Mouse (Mus musculus) hindbrain, embryonic 10.5 days (tissue): ENCODE data around the gene Oscp1. TPM values are rescaled to one million over a fixed set of nuclear protein-coding genes. Genes with fewer than 3 reads are reported as not detected.

Experiments used
- DNase-seq: peaks from one replicate; pipeline ENCODE4 v3.0.0-alpha.2; 2017; ENCODE audit warnings: low spot score
- H3K27ac ChIP-seq: fragments of 300-500 bp; sonication (generic); 2 replicates; pipeline ENCODE4 v1.5.1; 2016; ENCODE audit warnings: mild to moderate bottlenecking, moderate library complexity
- H3K27me3 ChIP-seq: fragments of 300-500 bp; sonication (generic); 2 replicates; pipeline ENCODE4 v1.6.1; 2016; ENCODE audit warnings: mild to moderate bottlenecking; ENCODE audit not compliant: poor library complexity, insufficient read depth, severe bottlenecking
- H3K36me3 ChIP-seq: fragments of 300-500 bp; sonication (generic); 2 replicates; pipeline ENCODE4 v1.6.1; 2016; ENCODE audit warnings: mild to moderate bottlenecking, moderate library complexity
- H3K4me1 ChIP-seq: fragments of 300-500 bp; sonication (generic); replicated peaks from 2 replicates; pipeline ENCODE4 v1.6.1; 2016; ENCODE audit warnings: mild to moderate bottlenecking
- H3K4me3 ChIP-seq: fragments of 300-500 bp; sonication (generic); 2 replicates; pipeline ENCODE4 v1.5.1; 2016; ENCODE audit warnings: mild to moderate bottlenecking, moderate library complexity
- H3K9me3 ChIP-seq: fragments of 300-500 bp; sonication (generic); 2 replicates; pipeline ENCODE4 v1.6.1; 2016; ENCODE audit warnings: mild to moderate bottlenecking, moderate library complexity
- WGBS: fragments of 180-500 bp; shearing (Covaris S2); methylation state at CpG from one replicate; pipeline ENCODE4 v1.1.7; 2016; 5-methylcytosine and 5-hydroxymethylcytosine counted together
- polyA plus RNA-seq: library from polyadenylated mRNA; unstranded; fragments of >200 nt; fragmentation: Nextera tagmentation; extraction: Ambion mirVana; gene quantifications from 2 replicates; pipeline ENCODE4 v1.2.1, GENCODE M21; 2016

The Oscp1 gene
- polyA plus RNA-seq, 1 experiment from 2014 or later, result 30.9 TPM

DNA sequence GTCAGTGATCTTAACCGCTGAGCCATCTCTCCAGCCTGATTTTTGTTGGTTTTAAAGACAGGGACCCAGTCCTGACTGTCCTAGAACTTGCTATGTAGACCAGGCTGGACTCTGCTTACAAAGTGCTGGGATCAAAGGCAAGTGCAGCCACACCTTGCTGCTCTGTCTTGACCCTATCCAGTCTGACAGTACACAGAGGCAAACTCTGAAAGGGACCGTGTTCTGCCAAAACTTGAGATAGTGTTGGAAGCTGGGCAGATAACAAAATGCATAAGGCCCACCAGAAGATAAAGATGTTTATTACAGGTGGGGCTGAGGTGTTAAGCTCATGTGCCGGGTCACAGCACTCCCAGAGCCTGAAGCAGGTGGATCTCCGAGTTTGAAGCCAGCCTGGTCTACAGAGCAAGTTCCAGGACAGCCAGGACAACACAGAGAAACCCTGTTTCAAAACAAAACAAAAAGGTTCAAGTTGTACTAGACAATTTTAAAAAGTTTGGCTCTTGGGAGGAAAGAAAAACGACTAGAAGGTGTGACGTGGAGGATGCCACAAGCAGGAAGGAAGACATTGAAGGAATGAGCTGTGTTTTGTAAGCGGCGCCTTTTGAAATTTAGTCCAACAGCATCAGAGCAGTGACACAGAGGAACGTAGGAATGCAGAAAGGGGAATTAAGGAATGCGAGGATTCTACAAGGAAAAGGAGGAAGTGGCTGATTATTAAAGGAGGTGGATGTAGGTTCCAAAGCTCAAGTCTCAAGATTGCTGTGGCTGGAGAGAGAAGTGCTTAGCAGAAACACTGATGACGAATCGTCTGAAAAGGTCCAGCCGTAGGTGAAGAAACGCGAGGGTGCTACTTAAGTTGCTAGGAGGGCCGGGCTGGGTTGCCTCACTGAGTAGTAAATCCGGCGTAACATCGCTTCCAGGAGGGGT, 895 bp upstream of the Oscp1 start:
- Histone ChIP-seq H3K36me3 (peaks cover 42% of the 10 kb centered on the region), H3K9me3 (no peaks in the 10 kb centered on the region), H3K4me3 (peak overlapping the region; percentile 76), H3K27ac (peak overlapping the region; percentile 88), H3K27me3 (no peaks in the 10 kb centered on the region), H3K4me1 (peaks cover 24% of the 10 kb centered on the region)
- DNase-seq, result no peak
- 17% methylated on average over 19 of the region's 19 CpGs for WGBS

DNA sequence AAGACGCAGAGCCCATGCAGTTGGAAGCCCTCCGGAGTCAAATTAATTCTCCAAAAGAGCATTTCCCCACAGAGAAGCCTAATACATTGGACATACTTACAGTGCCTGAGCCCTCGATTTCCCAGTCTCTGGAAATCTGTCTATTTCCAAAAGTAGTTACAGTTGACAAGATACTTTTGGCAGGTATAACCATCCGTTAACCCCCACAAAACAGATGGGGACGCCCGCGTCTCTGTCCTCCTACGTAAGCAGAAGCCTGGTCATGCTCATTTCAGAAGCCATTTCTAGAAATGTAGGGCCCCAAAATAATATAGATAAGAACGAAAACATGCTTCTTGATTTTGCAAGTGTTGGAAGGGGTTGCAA, 615 bp downstream of the Oscp1 start:
- 43% methylated on average over 9 of the region's 9 CpGs for WGBS
- peaks cover 24% of the 10 kb centered on the region for H3K4me1 ChIP-seq
- no peaks in the 10 kb centered on the region for H3K27me3 ChIP-seq
- no peak for DNase-seq
- H3K9me3 ChIP-seq, result no peaks in the 10 kb centered on the region
- H3K27ac ChIP-seq, result peak overlapping the region; percentile 88
- H3K36me3 ChIP-seq, result peaks cover 28% of the 10 kb centered on the region
- H3K4me3 ChIP-seq, result peak overlapping the region; percentile 76

DNA sequence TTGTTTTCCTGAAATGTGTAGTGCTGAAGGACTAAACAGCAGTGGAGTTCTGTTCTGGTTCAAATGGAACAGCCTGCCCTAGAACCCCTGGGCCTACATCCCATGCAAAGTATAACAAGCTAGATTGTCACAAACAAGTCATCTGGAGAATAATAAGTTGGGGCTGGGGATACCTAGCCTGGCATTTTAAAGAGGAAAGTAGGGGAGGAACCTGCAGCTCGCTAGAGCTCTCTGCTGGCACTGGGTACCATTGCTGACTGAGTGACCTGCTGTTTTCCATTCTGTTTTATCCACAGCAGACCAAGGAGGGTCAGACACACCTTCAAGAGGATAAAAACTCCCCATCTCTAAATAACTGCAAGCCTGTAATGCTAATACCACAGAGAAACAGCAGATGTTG, 4.5 kb downstream of the Oscp1 start:
- H3K4me1 ChIP-seq, result peaks cover 15% of the 10 kb centered on the region
- H3K36me3 ChIP-seq, result no peaks in the 10 kb centered on the region
- no peak overlapping the region for H3K4me3 ChIP-seq
- H3K27me3 ChIP-seq, result no peaks in the 10 kb centered on the region
- no peak overlapping the region for H3K27ac ChIP-seq
- H3K9me3 ChIP-seq, result no peaks in the 10 kb centered on the region
- DNase-seq, result no peak
- WGBS, result 54% methylated on average over 1 of the region's 1 CpGs

DNA sequence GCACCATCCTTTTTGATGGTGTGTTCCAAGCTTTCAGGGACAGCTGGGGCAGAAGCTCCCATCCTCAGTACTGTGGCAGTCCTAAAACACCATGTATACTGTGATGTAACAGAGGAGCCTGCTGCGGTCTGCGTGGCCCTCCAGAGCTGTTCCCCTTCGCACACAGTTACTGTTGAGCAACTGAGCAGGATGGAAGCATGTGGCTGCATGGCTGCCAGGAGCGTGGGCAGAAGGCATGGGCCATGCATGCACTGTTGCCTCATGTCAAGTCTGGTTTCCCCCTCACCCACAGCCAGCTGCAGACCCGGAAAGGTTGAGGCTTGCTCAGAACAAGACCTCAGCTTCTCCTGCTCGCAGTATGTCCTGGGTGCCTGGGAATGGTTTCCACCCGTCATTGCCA, 6.9 kb downstream of the Oscp1 start:
- no peaks in the 10 kb centered on the region for H3K27me3 ChIP-seq
- H3K36me3 ChIP-seq, result peaks cover 2% of the 10 kb centered on the region; the same call in 1 of the 2 replicates
- H3K4me3 ChIP-seq, result no peak overlapping the region
- DNase-seq, result no peak
- no peak overlapping the region for H3K27ac ChIP-seq
- 86% methylated on average over 7 of the region's 7 CpGs for WGBS
- H3K9me3 ChIP-seq, result no peaks in the 10 kb centered on the region
- H3K4me1 ChIP-seq, result 0 out of 2 replicates have a peak, but pooled peaks cover 4% of the 10 kb centered on the region

DNA sequence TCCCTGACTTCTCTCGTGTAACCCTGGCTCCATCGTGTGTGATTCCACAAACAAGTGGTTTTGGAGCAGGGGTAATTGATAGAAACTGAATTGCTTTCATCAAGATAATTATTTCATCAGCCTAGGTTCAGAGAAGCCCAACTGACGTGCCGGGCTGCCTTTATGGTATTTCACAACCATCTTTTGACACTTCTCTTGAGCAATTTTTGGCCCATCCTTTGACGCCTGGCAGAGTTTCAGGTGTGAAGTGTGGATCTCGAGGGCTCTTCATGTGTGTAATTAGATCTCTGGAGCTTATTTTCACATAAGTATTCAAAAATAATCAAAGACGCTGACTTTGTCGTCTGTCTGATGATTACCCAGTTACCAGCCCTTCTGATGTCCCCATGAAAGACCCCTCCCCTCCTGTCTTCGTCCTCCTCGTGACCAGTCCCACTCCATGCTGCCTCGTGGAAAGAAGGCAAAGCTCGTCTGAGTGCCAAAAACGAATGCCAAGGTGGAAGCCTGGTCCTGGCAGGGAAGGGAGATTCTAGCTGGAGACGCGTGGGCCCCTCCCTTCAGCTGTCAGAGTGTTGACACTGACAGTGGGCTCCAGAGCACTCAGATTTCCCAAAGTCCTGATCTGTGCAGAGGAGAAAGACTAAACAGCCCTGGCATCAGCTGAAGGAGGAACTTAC, 9.2 kb downstream of the Oscp1 start:
- Histone ChIP-seq H3K4me1 (no peaks in the 10 kb centered on the region), H3K9me3 (no peaks in the 10 kb centered on the region), H3K4me3 (no peak overlapping the region), H3K27me3 (no peaks in the 10 kb centered on the region), H3K36me3 (peaks cover 2% of the 10 kb centered on the region; the same call in 1 of the 2 replicates), H3K27ac (no peak overlapping the region)
- 82% methylated on average over 15 of the region's 15 CpGs for WGBS
- DNase-seq, result no peak

DNA sequence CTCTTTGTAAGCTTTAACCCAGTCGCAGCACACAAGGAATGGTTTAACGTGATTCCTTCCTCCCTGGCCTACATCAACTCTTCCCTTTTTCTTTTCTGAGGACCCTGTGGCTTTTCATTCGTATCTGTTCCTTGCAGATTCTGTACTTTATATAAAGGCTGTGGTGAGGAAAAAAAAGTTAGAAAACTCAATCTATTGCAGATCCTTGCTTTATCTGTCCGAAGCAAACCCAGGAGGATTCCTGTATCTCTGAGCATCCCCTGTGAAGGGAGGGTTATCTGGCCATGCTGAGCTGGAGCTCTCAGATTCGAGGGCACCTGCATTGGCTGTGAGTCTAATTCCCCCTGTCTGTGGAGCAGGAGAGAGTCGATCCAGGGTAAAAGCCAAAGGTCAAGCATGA, 10.5 kb downstream of the Oscp1 start:
- 91% methylated on average over 6 of the region's 6 CpGs for WGBS
- no peaks in the 10 kb centered on the region for H3K4me1 ChIP-seq
- no peak overlapping the region for H3K4me3 ChIP-seq
- no peaks in the 10 kb centered on the region for H3K9me3 ChIP-seq
- peaks cover 6% of the 10 kb centered on the region for H3K36me3 ChIP-seq
- no peak for DNase-seq
- H3K27me3 ChIP-seq, result no peaks in the 10 kb centered on the region
- H3K27ac ChIP-seq, result no peak overlapping the region

DNA sequence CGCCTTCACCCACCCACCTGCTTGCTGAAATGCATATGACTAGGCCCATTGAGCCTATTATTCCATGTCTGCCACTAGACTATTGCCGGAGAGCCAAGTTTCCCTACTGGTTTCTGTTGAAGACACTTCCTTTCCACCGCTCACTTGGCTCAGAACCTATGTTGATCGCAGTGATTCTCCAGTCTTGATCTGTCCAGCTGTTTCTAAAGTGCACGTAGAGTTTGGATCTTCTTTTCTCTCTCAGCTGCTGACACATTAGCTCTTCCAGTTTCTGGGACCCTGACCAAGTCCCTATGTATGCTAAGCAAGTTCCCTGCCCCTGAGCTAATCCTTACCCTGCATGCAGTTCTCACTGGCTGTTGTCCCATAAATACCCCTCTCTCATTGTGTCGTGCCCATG, 19.5 kb downstream of the Oscp1 start:
- H3K4me1 ChIP-seq, result no peaks in the 10 kb centered on the region
- no peaks in the 10 kb centered on the region for H3K27me3 ChIP-seq
- H3K36me3 ChIP-seq, result peaks cover 49% of the 10 kb centered on the region
- no peak overlapping the region for H3K27ac ChIP-seq
- no peak overlapping the region for H3K4me3 ChIP-seq
- DNase-seq, result no peak
- no peaks in the 10 kb centered on the region for H3K9me3 ChIP-seq
- 88% methylated on average over 6 of the region's 6 CpGs for WGBS

DNA sequence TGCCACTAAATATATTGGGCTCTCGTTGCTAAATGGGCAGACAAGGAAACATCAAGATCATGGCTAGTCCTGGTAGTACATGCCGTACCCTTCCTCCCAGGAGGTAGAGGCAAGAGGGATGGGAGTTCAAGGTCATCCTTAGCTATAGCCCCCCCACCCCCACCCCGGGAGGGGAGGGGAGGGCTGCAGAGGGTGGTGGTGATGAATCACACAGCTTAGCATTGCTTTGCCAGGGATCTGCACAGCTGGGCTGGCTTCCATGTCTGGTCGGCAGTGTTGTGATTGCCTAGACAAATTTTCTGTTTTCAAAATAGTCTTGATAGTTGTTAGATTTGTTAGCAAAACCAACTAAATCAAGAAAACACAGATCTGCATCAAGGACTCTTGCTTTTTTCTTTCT, 20.9 kb downstream of the Oscp1 start:
- no peak overlapping the region for H3K27ac ChIP-seq
- no peaks in the 10 kb centered on the region for H3K27me3 ChIP-seq
- H3K36me3 ChIP-seq, result peaks cover 55% of the 10 kb centered on the region
- no peak overlapping the region for H3K4me3 ChIP-seq
- 87% methylated on average over 4 of the region's 4 CpGs for WGBS
- no peaks in the 10 kb centered on the region for H3K4me1 ChIP-seq
- DNase-seq, result no peak
- no peaks in the 10 kb centered on the region for H3K9me3 ChIP-seq

DNA sequence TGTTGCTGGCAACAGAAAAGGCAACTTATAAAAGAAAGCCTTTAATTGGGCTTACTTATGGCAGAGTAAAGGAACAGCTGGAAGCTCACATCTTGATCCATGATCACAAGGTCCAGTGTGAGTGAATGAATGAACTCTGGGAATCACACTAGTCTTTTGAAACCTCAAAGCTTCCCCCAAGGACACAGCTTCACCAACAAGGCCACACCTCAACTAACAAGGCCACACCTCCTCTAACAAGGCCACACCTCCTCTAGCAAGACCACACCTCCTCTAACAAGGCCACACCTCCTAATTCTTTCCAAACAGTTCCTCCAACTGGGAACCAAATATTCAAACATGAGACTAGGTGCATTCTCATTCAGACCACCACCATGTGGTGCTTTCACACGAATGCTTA, 23.2 kb downstream of the Oscp1 start:
- no peaks in the 10 kb centered on the region for H3K9me3 ChIP-seq
- WGBS, result 92% methylated on average over 1 of the region's 1 CpGs
- no peaks in the 10 kb centered on the region for H3K27me3 ChIP-seq
- H3K4me1 ChIP-seq, result 0 out of 2 replicates have a peak, but pooled peaks cover 3% of the 10 kb centered on the region
- no peak overlapping the region for H3K27ac ChIP-seq
- H3K36me3 ChIP-seq, result peaks cover 42% of the 10 kb centered on the region
- no peak overlapping the region for H3K4me3 ChIP-seq
- DNase-seq, result no peak

DNA sequence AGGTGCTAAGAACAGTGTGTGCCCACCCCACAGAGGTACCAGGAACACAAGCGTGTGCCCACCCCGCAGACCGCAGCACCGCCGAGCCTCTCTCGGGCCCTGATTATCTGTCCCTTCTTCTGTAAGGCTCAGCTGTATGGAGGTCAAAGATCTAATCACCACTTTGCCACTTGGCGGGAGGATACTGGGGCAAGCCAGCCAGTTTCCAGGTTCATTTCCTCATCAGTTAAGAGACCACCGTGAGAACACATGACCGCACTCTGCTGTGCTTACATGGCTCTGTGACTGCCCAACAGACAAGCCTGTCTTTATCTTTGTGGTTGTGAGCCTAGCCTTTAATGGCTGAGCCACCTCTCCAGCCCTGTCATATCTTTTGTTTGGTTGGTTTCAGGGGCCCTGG, 24.7 kb downstream of the Oscp1 start:
- Histone ChIP-seq H3K9me3 (no peaks in the 10 kb centered on the region), H3K4me1 (0 out of 2 replicates have a peak, but pooled peaks cover 3% of the 10 kb centered on the region), H3K27me3 (no peaks in the 10 kb centered on the region), H3K4me3 (no peak overlapping the region), H3K27ac (no peak overlapping the region), H3K36me3 (peaks cover 39% of the 10 kb centered on the region)
- no peak for DNase-seq
- 93% methylated on average over 9 of the region's 9 CpGs for WGBS

DNA sequence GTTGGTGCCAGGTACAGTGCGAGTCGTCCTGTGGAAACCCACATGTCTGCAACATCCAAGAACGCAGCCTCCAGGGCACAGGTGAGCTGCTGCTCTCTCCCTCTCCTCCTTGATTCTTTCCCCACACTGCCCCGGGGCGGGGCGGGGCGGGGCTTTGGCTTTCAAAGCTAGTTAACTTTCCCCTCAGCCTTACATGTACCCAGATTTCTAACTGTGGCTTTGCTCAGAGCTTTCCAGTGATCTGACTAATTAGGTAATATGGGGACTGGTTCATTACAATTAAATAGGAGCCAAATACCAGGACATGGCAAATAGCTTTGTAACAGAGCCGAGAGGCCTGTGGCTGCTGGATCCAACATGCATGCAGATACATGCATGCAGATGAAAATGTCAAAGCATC, 26.0 kb downstream of the Oscp1 start:
- Histone ChIP-seq H3K4me1 (0 out of 2 replicates have a peak, but pooled peaks cover 3% of the 10 kb centered on the region), H3K4me3 (no peak overlapping the region), H3K27me3 (no peaks in the 10 kb centered on the region), H3K36me3 (peaks cover 45% of the 10 kb centered on the region), H3K9me3 (no peaks in the 10 kb centered on the region), H3K27ac (no peak overlapping the region)
- WGBS, result 74% methylated on average over 8 of the region's 8 CpGs
- no peak for DNase-seq

DNA sequence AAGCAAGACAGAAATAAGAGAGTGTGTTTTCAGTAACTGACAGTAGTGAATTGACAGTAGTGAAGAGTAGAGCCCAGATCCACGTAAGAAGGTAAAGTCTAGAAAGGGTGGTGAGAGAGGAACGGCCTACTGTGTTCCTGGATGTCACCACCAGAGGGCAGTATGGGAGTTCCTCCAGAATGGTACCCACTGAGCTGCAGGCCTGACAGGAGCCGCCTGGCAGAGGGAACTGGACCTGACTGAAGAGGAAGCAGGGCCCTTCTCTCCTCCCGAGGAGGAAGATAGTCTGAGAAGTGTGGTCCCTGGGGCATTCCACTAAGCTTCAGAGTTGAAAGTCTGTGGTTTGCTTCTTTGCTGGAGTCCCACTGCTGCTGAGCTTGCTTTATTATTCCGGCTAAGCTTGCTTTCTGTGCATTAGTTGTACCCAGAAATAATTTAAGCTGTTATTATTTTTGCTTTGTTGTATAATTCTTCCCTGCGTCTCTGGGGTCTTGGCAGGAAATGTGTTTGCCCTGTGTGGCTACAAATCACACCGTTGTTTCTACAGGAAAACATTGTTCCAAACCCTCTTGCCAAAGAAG, 27.7 kb downstream of the Oscp1 start:
- WGBS, result 34% methylated on average over 7 of the region's 7 CpGs
- H3K4me1 ChIP-seq, result 0 out of 2 replicates have a peak, but pooled peaks cover 6% of the 10 kb centered on the region
- peaks cover 37% of the 10 kb centered on the region for H3K36me3 ChIP-seq
- no peaks in the 10 kb centered on the region for H3K27me3 ChIP-seq
- H3K27ac ChIP-seq, result no peak overlapping the region
- DNase-seq, result peak; percentile 85
- H3K4me3 ChIP-seq, result no peak overlapping the region
- no peaks in the 10 kb centered on the region for H3K9me3 ChIP-seq
